Mouse (Mus musculus) megakaryocyte, adult 5-6 weeks (primary cell): ENCODE results near the gene Ext2. TPM values are rescaled to one million over a fixed set of nuclear protein-coding genes. Genes with fewer than 3 reads are reported as not detected.

Experiments
- ATAC-seq: 2 replicates; pipeline ENCODE4 v1.8.0; 2016; ENCODE audit warnings: mild to moderate bottlenecking, inconsistent platforms; ENCODE audit not compliant: poor library complexity, severe bottlenecking
- total RNA-seq, 2 experiments: library from RNA; stranded (forward) in 1 of 2; stranded (reverse) in 1 of 2; fragments of 153-499, 151-499 nt in 1 of 2; fragments of 221-1000, 200-1000 nt in 1 of 2; gene quantifications; 2 replicates each; pipeline versions ENCODE4 v1.2.3 to v1.2.4; 2015 to 2017

Gene Ext2
- total RNA-seq, 2 experiments from 2014 or later = 16.3 to 29.7 TPM

GRCm38 (mm10) chr2:93807440-93807839, 14.9 kb downstream of the Ext2 start:
- no peak for ATAC-seq

GRCm38 (mm10) chr2:93806487-93807201, 15.7 kb downstream of the Ext2 start:
- ATAC-seq = no peak

- no peak for ATAC-seq
Measured at GRCm38 (mm10) chr2:93805523-93805922, 16.8 kb downstream of the Ext2 start.

GRCm38 (mm10) chr2:93805066-93805465, 17.3 kb downstream of the Ext2 start:
- ATAC-seq = no peak

GRCm38 (mm10) chr2:93802947-93803346, 19.4 kb downstream of the Ext2 start:
- no peak for ATAC-seq

GRCm38 (mm10) chr2:93801097-93801496, 21.3 kb downstream of the Ext2 start:
- ATAC-seq = no peak

- ATAC-seq = no peak
Measured at GRCm38 (mm10) chr2:93797162-93797795, 25.1 kb downstream of the Ext2 start.

- no peak for ATAC-seq
Measured at GRCm38 (mm10) chr2:93794375-93794774, 28.0 kb downstream of the Ext2 start.

- ATAC-seq = no peak
Measured at GRCm38 (mm10) chr2:93791516-93792499, 30.6 kb downstream of the Ext2 start.

- no peak for ATAC-seq
Measured at GRCm38 (mm10) chr2:93790798-93791345, 31.5 kb downstream of the Ext2 start.

- no peak for ATAC-seq
Measured at GRCm38 (mm10) chr2:93788557-93788956, 33.8 kb downstream of the Ext2 start.

- ATAC-seq = peak; percentile 69
Measured at GRCm38 (mm10) chr2:93786175-93786574, 36.2 kb downstream of the Ext2 start.

- ATAC-seq = no peak
Measured at GRCm38 (mm10) chr2:93785432-93785798, 37.0 kb downstream of the Ext2 start.

GRCm38 (mm10) chr2:93784721-93785431, 37.5 kb downstream of the Ext2 start:
- ATAC-seq = no peak

- ATAC-seq = no peak
Measured at GRCm38 (mm10) chr2:93783926-93784539, 38.3 kb downstream of the Ext2 start.

GRCm38 (mm10) chr2:93782682-93783081, 39.7 kb downstream of the Ext2 start:
- ATAC-seq = peak; percentile 47

GRCm38 (mm10) chr2:93782156-93782555, 40.2 kb downstream of the Ext2 start:
- ATAC-seq = no peak

GRCm38 (mm10) chr2:93780528-93780927, 41.8 kb downstream of the Ext2 start:
- ATAC-seq = no peak

- no peak for ATAC-seq
Measured at GRCm38 (mm10) chr2:93779897-93780208, 42.5 kb downstream of the Ext2 start.
